Mouse (Mus musculus) brown adipose tissue, adult 24 weeks (tissue): Measurements from ENCODE around the gene Kcnn1. TPM values are rescaled to one million over a fixed set of nuclear protein-coding genes. Genes with fewer than 3 reads are reported as not detected.

Experiments
- H3K27ac ChIP-seq: fragments of 200-500 bp; replicated peaks from 2 replicates; pipeline ENCODE4 v1.5.1; 2012; ENCODE audit warnings: low read depth, mild to moderate bottlenecking, low read length
- H3K4me1 ChIP-seq: fragments of 200-500 bp; 2 replicates; pipeline ENCODE4 v1.6.1; 2012; ENCODE audit warnings: low read length, mixed read lengths; ENCODE audit not compliant: control insufficient read depth, insufficient read depth, insufficient read length
- H3K4me3 ChIP-seq: fragments of 200-500 bp; 2 replicates; pipeline ENCODE4 v1.5.1; 2012; ENCODE audit warnings: low read depth, mild to moderate bottlenecking, low read length, moderate library complexity; ENCODE audit not compliant: insufficient read depth
- polyA plus RNA-seq: library from polyadenylated mRNA; stranded (reverse); fragments of >200 nt; gene quantifications from 2 replicates; pipeline ENCODE4 v1.2.4, GENCODE M21; 2012; ENCODE audit not compliant: missing spikeins, insufficient read depth, insufficient read length

Gene Kcnn1
- polyA plus RNA-seq, 1 experiment = 5.8 TPM

DNA sequence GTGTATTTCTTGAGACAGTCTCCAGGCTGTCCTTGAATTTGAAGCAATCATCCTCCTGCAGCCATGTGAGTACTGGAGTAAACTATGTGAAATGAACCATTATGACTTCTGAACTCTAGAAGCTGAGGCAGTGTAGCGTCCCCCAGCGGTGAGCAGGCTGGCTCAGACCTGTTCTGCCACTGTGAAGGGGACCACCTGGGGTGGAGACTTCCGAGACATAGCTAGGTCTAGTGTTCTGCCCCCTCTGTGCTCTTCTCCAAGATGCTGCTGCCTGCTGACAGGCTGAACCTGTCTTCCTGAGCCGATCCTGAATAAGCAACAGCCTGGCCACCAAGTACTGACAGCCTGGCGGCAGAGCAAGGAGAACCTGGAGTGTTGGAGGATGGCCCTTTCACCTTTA, 17.9 kb downstream of the Kcnn1 start:
- Histone ChIP-seq H3K27ac (no peak overlapping the region), H3K4me1 (no peaks in the 10 kb centered on the region), H3K4me3 (no peak overlapping the region)

DNA sequence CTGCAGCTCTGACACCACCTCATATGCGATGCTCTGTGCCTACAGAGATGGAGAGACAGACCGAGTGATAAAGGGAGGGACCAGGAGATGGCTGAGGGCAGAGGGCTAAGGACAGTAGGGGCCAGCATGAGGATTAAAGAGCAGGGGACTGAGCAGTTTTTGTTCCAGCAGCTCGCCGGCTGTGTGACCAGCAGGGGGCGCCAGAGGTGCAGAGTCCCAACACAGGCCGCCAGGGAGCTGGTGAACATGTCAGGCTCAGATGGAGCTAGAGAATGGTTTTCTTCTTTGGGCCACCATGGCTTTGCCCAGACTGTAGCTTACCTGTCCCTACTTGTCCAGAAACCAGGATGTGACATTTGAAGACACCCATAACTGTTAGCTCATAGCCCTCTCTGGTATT, 18.5 kb downstream of the Kcnn1 start:
- H3K4me1 ChIP-seq = no peaks in the 10 kb centered on the region
- H3K4me3 ChIP-seq = no peak overlapping the region
- H3K27ac ChIP-seq = no peak overlapping the region

GRCm38 (mm10) chr8:70843941-70844340, 19.1 kb downstream of the Kcnn1 start:
- Histone ChIP-seq H3K27ac (no peak overlapping the region), H3K4me3 (no peak overlapping the region), H3K4me1 (no peaks in the 10 kb centered on the region)

- H3K4me3 ChIP-seq = no peak overlapping the region
- H3K4me1 ChIP-seq = 0 out of 2 replicates have a peak, but pooled peaks cover 3% of the 10 kb centered on the region
- no peak overlapping the region for H3K27ac ChIP-seq
These were observed 19.8 kb downstream of the Kcnn1 start for GRCm38 (mm10) chr8:70843214-70843773.

- no peak overlapping the region for H3K4me3 ChIP-seq
- H3K4me1 ChIP-seq = 0 out of 2 replicates have a peak, but pooled peaks cover 3% of the 10 kb centered on the region
- no peak overlapping the region for H3K27ac ChIP-seq
These were observed 20.6 kb downstream of the Kcnn1 start for GRCm38 (mm10) chr8:70842484-70842883.

- Histone ChIP-seq H3K27ac (no peak overlapping the region), H3K4me3 (no peak overlapping the region), H3K4me1 (0 out of 2 replicates have a peak, but pooled peaks cover 3% of the 10 kb centered on the region)
These were observed 21.6 kb downstream of the Kcnn1 start for GRCm38 (mm10) chr8:70841147-70842072.

GRCm38 (mm10) chr8:70840590-70840989, 22.5 kb downstream of the Kcnn1 start:
- Histone ChIP-seq H3K4me3 (no peak overlapping the region), H3K27ac (no peak overlapping the region), H3K4me1 (0 out of 2 replicates have a peak, but pooled peaks cover 3% of the 10 kb centered on the region)

DNA sequence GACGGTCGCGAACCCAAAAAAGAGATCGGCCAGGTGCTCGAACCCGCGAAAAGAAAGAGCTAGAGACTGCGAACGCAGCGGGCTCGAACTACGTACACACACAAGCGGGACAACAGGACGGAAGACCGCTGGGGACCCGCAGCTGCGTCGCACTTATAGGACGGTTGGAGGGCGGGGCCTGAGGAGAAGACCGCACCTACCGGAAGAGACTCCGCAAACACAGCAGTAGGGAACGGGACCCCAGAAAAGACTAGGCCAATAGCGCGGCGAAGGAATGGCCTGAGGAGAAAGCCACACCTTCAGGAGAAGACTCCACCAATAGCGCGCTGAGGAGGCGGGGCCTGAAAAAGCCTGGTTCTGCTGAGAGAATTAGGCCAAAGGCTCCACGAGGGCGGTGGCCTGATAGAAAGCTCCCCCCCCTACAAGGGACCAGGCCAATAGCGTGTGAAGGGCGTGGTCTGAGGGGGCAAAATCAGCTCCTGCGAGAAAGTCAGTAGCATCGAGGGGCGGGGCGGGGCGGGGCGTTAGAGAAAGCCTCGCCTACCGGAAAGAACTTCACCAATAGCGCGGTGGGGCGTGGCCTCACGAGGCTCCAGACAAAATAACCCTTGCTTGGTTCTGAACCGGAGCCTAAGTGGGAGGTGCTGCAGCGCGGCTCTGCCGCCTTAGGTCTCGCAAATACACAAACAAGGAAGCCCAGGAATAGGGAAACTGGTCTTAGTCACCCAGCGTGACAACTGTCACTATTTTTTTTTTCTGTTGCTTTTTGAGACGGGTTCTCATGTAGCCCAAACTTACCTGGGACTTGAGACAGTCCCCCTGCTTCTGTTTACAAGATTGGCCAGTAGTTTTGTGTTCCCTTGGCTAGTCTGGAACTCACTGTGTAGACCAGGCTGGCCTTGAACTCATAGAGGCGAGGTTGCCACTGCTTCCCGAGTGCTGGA, 23.4 kb downstream of the Kcnn1 start, which contains the start of gene Arrdc2:
Arrdc2 (minus strand) TSS at position 313 of the 944 bp plus-strand sequence.
- H3K27ac ChIP-seq = peak within 1 kb of the TSS; percentile 88
- H3K4me1 ChIP-seq = 0 out of 2 replicates have a peak, but pooled peaks cover 3% of the 10 kb centered on the region
- peak within 1 kb of the TSS; percentile 91 for H3K4me3 ChIP-seq

DNA sequence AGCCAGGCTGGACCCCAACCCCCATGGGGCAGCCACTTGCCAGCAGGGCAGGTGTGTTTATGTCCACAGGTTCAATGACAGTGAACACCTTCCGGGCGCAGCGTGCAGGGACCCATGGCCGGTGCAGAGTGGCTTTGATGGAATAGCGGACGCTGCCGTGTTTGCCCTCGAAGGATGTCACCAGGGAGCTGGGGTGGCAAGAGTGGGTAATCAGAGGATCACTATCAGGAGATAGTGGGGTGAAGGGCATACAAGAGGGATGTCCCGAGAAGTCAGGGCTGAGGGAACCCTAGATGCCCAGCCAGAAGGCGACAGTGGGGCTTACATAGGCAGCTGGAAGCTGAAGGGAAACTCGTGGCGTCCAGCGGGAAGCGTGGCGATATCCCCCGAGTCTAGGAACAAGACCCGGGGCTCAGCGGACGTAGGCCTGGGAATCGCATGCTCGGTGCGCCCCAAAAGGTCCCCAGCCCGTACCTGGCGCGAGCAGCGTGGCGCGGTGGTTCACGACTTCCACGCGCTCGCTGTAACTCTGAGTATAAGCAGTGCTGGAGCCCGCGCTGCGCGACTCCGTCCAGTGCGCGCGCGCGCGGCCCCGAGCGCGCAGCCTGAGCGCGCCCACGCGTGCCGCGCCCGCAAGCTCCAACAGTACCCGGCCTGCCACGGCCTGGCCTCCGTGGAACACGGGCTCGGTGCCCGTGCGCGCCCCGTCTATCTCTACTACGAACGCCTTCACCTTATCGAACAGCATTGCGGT, 24.2 kb downstream of the Kcnn1 start:
- peaks cover 8% of the 10 kb centered on the region; the same call in 1 of the 2 replicates for H3K4me1 ChIP-seq
- H3K27ac ChIP-seq = peak overlapping the region; percentile 88
- peak overlapping the region; percentile 91 for H3K4me3 ChIP-seq

GRCm38 (mm10) chr8:70836666-70837065, 26.4 kb downstream of the Kcnn1 start:
- Histone ChIP-seq H3K27ac (no peak overlapping the region), H3K4me1 (peaks cover 14% of the 10 kb centered on the region; the same call in 1 of the 2 replicates), H3K4me3 (no peak overlapping the region)

- Histone ChIP-seq H3K4me3 (no peak overlapping the region), H3K27ac (no peak overlapping the region), H3K4me1 (peaks cover 14% of the 10 kb centered on the region; the same call in 1 of the 2 replicates)
These were observed 29.0 kb downstream of the Kcnn1 start for GRCm38 (mm10) chr8:70834071-70834470.

GRCm38 (mm10) chr8:70833520-70833919, 29.5 kb downstream of the Kcnn1 start:
- peak overlapping the region; percentile 25 for H3K4me3 ChIP-seq
- peak overlapping the region; percentile 76 for H3K27ac ChIP-seq
- peaks cover 12% of the 10 kb centered on the region; the same call in 1 of the 2 replicates for H3K4me1 ChIP-seq

- H3K4me3 ChIP-seq = peak overlapping the region; percentile 25
- H3K4me1 ChIP-seq = peaks cover 10% of the 10 kb centered on the region; the same call in 1 of the 2 replicates
- H3K27ac ChIP-seq = peak overlapping the region; percentile 76
These were observed 30.0 kb downstream of the Kcnn1 start for GRCm38 (mm10) chr8:70833018-70833482.

- no peak overlapping the region for H3K4me3 ChIP-seq
- H3K27ac ChIP-seq = no peak overlapping the region
- H3K4me1 ChIP-seq = peaks cover 10% of the 10 kb centered on the region; the same call in 1 of the 2 replicates
These were observed 30.7 kb downstream of the Kcnn1 start for GRCm38 (mm10) chr8:70832371-70832770.
